Mouse (Mus musculus) left cerebral cortex, adult 18-20 months (tissue): ENCODE measurements around the gene Rpl18. TPM values are rescaled to one million over a fixed set of nuclear protein-coding genes. Genes with fewer than 3 reads are reported as not detected.

ENCODE experiments used
- DNase-seq, 2 experiments: peaks; one replicate each; pipeline ENCODE4 v3.0.0; 2021 to 2022; ENCODE audit warnings: low spot score in 2 of 2, mixed read lengths in 1 of 2
- total RNA-seq, 2 experiments: library from RNA; stranded (reverse); gene quantifications; 2 replicates each; pipeline ENCODE4 v1.2.3; 2021

Gene Rpl18
- total RNA-seq, 2 experiments from 2014 or later, result 331 to 369 TPM

DNA sequence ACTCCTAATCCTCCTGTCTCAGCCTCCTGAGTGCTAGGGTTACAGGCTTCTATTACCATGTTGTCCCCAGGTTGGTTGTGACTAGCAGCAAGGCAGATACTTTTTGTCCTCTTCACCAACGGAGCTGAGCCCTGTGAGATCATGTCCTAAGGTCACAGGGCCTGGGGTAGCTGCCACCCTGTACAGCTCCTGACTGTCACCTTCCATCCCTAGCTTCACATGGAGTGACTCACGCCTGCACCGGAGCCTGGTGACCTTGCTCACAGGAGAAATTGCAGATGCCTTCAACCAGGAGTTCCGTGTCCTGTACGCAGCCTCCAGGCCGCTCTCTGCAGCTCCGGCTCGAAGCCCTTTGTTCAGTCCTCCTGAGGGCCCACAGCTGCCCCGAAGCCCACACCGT lies 11.2 kb downstream of the Rpl18 start:
- no peak for DNase-seq

DNA sequence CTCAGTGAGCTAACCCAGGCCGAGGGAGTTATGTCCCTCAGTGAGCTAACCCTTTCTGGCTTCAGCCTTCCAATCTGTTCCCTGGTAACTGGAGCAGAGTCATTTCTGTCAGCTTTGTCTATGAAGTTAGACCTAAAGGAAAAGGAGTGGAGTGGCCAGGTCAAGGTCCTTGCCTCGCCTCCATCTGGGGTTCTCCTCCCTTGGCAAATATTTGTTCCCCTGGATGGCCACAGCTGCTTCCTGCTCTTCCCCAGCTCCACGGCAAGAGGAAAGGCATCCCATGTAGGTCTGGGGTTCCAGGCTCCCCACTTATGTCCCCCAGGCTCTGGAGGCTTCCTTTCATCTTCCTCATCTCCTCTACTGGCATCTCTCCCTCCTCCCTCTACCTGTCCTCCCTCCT lies 12.4 kb downstream of the Rpl18 start:
- DNase-seq, result no peak

DNA sequence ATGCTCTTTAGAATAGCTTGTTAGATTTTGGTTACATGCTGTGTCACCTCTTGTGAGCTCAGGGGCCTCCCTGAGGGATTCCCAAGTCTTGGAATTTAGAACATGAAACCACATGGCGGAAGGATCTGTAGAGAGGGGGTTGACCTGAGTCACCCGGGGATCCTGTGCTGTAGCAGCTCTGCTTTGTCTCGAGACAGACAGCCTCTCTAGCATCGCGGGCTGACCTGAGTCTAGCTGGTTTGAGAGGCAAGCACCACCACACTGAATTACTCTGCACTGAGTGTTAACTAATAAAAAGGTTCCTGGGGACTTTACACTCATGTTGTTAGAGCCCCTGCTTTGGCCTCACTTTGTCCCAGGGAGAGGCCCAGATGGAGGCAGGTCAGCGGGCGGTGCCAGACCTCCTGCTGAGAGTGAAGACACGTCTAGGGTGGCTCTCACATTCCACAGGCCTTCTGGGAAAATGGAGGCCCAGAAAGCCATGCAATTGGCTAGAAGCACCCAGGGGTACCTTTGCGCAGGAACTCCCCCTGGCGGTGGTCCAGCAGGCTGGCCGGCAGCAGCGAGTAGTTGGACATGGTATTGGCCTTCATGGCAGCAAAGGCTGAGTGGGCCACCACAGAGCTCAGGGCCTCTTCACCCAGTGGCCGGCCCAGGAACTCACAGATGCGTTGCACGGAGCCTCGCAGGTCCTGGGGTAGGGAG lies 15.6 kb downstream of the Rpl18 start:
- no peak for DNase-seq

DNA sequence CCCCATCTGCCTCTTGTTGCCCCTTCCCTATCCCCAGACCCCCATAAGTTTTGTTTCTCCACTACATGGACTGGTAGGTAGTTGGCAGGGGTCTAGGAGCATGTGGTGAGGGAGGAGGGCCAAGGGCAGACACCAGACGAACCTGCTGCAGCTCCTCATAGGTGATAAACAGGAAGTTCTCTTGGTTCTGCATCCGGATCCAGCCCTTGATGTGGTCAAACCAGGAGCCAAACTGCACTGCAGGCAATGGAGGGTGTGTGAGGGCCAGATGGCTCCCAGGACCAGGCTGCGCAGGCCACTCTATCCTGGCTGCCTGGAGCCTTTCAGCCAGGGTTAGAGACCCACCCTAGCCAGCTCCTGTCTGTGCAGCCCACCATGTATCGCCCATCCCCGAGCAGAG lies 18.2 kb downstream of the Rpl18 start:
- no peak for DNase-seq

DNA sequence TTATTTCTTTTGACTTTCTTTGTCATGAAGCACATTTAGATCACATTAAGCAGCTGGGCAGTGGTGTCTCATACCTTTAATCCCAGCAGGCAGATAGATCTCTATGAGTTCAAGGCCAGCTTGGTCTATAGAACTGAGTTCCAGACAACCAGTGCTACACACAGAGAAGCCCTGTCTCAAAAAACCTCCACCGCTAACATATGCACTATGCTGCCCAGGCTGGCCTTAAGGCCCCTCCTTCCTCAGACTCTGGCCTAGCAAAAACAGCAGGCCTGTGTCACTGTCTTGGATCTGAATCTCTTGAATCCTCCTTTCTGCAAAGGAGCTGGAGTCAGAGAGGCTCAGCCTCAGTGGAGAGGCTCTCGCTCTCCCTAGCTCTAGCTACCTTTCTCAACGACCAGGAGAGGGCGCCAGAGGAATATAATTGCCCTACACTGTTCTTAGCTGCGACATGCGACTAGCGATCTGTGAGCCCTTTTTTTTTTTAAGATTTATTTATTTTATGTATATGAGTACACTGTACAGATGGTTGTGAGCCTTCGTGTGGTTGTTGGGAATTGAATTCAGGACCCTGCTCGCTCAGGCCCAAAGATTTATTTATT lies 24.0 kb downstream of the Rpl18 start:
- peak; percentile 90 to 93 for DNase-seq

DNA sequence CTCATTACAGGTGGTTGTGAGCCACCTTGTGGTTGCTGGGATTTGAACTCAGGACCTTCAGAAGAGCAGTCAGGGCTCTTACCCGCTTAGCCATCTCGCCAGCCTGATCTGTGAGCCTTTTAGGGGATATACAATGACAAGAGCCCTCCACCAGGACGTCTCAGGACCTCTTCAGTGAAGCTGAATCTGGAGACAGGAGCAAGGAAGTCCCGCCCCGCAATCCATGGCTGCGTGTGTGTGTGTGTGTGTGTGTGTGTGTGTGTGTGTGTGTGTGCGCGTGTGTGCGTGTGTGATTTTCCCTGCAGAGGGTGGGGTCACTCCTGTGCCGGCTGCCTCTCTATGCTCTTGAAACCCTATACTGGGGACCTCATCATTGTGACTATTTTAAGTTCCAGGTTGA lies 24.6 kb downstream of the Rpl18 start:
- no peak for DNase-seq

DNA sequence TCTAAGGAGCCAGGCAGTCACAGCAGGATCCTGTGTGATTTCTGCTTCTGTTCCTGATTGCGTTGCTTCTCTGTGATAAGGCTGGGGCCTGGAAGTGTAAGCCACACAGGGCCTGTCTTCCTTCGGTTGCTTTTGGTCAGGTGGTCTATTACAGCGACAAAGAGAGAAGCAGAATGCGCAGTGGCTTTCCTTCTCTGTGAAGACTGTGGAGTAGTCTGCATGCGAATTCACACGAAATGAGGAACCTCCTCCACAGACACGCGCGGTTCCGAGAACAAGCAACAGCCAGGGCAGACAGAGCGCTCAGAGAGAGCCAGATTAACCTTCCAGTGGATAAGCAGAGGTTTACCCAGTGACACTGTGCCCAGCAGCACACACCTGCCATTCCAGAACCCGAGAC lies 26.1 kb downstream of the Rpl18 start:
- peak in 1 of 2 experiments; percentile 20 for DNase-seq

DNA sequence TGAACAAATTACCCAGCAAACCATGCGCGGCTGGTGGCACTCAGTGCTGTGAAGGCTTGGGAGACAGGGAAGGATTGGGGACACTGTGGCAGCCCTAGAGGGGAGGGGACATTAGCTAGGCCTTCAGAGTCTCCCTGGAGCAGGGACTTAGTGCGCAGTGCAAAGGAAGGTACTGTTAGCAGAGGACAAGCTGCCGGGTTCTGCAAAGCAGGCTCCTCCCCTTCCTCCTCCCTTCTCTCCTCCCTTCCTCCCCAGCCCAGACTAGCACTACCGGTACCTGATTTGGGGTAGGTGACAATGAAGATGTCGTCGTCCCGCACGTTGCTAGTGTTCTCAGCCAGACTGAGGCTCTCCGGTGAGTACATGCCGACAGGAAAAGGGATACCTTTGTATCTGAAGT lies 26.5 kb downstream of the Rpl18 start:
- DNase-seq, result peak in 1 of 2 experiments; percentile 34

DNA sequence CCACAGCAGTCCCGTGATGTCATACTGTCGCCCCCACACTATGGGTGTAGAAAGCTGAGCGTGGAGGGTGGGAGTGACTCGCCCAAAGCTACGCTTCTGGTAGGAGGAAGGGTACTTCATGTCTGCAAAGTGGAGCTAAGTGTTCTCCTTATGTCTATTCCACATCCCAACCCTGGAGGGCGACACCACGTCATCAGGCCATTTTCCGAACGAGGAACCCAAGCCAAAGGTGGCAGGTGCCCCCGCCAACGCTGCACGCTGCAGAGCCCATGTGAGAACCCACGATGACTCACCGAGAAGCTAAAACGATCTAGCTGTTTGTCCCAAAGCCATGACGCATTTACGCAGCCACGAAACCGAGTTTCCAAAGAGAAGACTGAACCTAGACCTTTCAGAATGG lies 27.1 kb downstream of the Rpl18 start:
- peak; percentile 86 to 87 for DNase-seq

DNA sequence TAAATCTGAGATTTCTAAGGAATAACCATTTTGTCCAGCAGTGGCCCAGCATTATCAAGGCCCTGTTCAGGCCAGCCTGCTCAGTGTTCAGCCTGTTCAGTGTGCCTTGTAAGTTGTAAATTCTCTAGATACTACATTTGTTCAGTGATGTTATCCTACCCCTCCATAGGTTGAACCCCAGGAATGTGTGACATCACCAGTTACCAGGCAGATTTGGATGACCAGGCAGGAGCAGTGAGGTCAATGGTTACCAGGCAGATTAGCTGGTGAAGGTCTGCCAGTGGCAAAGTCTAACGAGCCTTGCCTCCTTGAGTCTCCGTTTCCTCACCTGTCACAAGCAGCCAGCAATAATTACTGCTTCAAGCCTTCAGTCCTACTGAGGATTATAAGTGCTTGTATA lies 29.1 kb downstream of the Rpl18 start:
- DNase-seq, result peak; percentile 70 to 82

DNA sequence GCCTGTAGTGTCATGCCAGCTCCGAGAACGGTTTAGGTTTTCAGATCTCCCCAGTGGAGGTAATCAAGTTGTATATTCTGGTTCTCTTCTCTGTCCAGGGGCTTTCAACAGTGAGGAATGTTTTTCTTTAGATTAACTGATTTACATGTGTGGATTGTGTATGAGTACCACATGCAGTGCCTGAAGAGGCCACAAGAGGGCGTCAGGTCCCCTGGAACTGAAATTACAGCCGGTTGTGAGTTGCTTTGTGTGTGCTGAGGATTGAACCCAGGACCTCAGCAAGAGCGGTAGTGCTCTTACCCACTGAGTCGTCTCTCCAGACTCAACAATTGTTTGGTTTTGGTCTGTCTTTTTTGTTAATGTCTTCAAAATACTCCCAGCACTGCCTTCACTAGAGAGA lies 31.3 kb downstream of the Rpl18 start:
- DNase-seq, result no peak

DNA sequence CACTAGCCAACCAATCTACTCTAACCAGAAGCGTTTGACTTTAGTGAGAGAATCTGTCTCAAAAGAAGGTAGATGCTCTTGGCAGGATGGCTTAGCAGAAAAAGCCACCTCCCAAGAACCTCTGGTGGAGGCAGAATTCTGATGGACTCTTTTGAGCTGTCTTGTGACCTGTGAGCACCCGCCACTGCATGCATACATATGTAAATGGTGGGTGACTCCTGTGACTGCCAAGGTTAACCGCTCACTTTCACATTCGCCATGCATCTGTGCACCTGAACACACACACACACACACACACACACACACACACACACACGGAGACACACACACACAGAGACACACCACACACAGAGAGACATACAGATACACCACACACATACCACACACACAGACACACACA lies 32.2 kb downstream of the Rpl18 start:
- DNase-seq, result no peak

DNA sequence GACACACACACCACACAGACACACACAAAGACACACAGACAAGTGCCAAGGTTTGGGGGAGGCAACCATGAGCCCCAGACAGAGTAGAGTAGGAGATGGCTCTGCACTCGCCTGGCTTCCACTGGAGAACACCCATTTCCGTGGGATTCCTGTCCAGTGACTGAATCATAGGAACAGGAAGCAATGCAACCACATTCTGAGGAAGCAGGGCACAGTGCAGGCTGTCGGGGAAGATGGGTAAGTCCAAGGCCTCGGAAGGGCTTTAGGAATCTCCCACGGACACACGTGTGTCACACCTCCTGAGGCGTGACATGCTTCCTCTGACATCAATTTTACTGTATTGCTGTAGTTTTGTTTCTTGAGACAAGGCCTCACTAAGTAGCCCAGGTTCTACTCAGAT lies 32.9 kb downstream of the Rpl18 start:
- no peak for DNase-seq

DNA sequence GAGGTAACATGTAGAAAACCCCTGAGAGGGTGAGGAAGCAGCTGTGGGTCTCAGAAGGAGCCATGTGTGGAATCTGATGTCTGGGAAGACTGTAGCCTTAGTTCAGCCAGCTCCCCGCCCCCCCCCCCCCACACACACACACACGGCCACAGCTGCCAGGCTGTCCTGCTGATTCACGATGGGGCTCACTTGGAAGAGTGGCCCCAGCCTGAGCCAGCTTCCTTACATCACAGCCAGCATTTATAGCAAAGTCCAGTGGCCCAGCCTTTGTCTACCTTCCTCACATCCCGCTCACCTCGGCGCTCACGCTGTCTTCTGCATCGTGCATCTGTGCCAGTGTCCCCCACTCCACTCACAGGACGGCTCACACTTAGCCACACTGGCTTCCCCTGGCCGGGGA lies 34.1 kb downstream of the Rpl18 start:
- no peak for DNase-seq

DNA sequence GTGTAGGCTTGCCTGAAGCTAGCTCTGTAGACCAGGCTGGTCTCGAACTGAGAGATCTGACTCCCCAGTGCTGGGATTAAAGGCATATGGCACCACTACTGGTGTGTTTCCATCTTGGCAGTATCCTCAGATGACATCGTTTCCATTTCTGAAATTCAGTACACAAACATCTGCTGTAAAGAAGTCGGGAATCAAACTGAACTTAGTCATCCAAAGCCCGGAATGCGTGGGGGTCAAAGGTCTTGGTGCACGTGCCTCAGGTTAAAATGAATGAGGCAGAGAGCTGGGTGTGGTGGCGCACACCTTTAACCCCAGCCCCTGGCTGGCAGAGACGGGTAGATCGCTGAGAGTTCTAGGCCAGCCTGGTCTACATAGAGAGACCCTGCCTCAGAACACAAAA lies 34.9 kb downstream of the Rpl18 start:
- no peak for DNase-seq

DNA sequence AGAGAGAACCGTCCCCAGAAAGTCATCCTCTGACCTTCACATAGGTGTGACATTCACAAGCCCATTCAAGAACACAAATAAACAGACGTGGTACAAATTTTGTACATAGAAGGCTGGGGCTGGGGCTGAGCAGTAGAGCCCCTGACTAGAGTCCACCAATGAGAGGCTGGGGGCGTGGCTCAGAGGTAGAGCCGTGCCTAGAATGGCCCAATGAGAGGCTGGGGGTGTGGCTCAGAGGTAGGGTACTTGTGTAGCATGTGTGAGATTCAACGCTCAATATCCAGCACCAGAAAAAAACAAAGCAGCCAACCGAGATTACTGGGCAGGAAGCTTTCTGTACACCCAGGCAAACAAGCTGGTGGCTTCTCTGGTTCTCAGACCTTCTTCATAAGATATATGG lies 40.4 kb downstream of the Rpl18 start:
- no peak for DNase-seq

DNA sequence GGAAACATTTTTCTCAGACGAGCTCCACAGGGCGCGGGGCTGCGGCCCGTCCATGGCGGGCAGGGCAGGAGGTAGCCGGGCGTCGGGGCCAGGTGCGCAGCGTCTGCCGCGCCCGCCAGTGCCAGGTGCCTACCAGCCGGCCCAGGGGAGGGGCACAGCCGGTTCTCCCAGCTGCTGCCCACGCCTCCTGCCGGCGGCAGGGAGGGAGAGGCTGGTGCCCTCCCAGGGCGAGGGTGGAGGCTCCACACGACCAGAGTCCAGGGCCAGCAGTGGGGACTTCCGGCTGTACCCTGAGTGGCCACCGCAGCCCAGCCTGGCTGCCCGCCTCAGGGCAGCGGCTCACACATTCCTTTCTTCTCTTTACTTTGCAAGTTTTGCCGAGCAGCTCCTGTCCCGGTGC lies 44.1 kb downstream of the Rpl18 start:
- no peak for DNase-seq

DNA sequence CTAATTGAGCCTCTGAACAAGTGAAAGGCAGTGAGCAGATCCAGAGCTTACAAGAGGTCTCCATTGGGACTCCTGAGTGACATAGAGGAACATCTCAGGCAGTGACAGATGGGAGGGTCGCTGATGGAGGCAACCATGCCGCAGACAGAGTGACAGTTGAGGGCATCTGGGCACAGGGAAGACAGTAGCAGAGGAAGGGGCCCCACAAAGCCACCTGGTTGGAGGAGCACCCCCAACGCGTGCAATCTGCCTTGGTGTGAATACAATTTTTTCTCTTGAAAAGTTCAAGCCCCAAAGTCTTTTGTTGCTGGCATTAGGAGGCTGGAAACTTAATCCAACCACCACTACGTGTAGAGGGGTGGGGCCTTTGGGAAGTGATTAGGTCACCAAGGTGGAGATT lies 44.9 kb downstream of the Rpl18 start:
- DNase-seq, result no peak

DNA sequence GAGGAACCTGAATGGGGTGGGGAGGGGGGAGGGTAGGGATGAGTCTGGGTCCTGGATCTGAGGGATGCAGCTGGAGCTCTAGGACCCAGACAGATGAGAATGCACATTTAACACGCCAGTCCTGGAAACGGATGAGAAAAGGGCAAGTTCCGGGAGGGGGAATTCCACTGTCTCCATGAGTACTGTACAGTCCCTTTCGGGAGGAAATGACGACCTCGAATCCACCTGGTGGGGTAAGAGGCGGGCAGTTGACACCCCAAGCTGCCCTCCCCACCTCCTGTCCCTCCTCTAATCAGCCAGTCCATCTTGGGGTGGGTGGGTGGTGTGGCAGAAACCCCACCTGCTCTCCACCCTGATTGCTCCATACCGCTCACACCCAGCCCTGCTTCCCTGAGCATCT lies 50.7 kb downstream of the Rpl18 start:
- DNase-seq, result no peak

DNA sequence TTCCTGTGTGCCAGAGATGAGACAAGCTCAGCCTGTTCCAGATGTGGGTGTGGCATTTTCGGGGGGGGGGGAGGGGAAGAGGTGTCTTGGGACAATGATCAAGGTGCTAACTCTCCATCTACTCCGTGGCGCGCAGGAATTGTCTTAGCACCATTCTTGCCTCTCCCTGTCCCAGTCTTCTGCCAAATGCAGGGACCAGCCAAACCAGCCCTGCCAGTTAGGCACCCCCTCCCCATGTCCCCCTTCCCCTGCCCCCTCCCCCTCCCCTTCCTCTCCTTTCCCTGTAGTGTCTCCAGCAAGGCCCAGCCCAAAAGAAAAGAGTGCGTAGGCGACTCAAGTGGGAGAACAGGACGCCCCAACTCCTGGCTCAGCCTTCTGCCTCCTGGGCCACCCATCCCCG lies 51.5 kb downstream of the Rpl18 start:
- no peak for DNase-seq

DNA sequence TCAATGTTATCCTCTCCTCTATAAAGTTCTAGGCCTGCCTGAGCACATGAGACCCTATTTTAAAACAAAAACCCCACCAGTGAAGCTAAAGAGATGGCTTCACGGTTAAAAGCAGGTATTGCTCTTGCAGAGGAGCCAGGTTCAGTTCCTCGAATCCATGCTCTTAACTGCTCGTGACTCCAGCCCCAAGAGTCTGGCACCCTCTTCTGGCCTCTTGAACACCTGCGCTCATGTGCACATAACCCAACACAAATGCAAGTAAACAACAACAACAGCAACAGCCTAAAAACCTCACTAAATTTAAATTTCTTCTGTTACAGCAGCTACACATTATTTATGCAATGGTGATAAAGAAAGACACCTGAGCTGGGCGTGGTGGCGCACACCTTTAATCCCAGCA lies 52.2 kb downstream of the Rpl18 start:
- no peak for DNase-seq
